Mouse (Mus musculus) urinary bladder, adult 2 months (tissue): ENCODE measurements around the gene Olfr971. TPM values are rescaled to one million over a fixed set of nuclear protein-coding genes. Genes with fewer than 3 reads are reported as not detected.
"Not testable (repeated sequence)": the region's sequence is repeated elsewhere in the genome, so short reads cannot be mapped to it uniquely, and the experiment has no call there.

Source experiments
- DNase-seq: peaks from one replicate; pipeline ENCODE4 v3.0.0; 2022; ENCODE audit warnings: low spot score
- polyA plus RNA-seq: library from polyadenylated mRNA; depleted of rRNA; stranded (reverse); fragments of >200 nt; gene quantifications from 2 replicates; pipeline ENCODE4 v1.2.3, GENCODE M21; 2012; rRNA removed

The Olfr971 gene
- not detected in 2 replicates for polyA plus RNA-seq

DNA sequence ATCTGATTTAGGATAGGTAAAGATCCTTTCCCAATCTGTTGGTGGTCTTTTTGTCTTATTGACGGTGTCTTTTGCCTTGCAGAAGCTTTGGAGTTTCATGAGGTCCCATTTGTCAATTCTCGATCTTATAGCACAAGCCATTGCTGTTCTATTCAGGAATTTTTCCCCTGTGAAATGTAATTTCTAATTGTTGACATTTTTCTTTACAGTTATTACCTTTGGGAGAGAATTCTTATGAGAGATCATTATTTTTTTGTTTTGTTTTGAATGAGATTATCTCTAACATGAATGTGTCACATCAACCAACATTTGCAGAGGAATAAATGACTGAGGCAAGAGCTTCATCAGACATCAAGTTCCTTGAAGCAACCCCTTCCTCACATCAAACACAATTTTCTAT lies at the start of gene Olfr971:
Olfr971 (plus strand) TSS at position 301 of the 400 bp plus-strand sequence.
- not testable (repeated sequence) for DNase-seq

DNA sequence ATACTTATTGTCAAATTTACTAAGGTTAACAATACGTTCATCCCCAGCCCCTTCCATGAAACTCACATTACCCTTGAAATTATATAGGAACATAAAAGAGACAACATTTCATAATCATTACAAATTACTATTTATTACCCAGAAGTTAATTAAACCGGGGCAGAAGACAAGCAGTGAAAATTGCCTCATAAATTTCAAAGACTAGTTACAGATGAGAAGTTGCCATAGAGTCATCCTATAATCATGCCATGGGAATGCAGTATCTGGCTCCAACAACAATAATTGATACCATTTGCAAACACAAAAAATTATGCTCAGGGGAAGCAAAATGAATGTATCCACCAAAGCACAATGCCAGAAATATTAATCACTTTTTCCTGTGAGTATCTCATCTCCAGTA lies 46.1 kb upstream of the Olfr971 start, which contains the start of gene Olfr969:
Olfr969 (plus strand) TSS at position 388 of the 400 bp plus-strand sequence.
- no peak for DNase-seq

DNA sequence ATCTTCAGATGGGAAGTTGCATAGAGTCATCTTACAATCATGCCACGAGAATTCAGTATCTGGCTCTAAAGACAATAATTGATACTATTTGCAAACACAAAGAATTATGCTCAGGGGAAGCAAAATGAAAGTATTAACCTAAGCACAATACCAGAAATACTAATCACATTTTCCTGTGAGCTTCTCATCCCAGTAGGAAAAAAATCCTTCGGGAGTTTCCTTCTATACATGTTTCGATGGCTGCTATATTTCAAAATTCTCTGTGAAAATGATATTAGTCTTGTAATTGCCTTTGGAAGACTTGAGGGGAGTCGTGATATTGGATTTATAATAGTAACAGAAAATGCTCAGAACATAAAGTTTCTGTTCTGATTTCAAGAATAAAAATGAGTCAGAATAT lies 28.1 kb upstream of the Olfr971 start, which contains the start of gene Olfr970:
Olfr970 (plus strand) TSS at position 301 of the 400 bp plus-strand sequence.
- no peak for DNase-seq

DNA sequence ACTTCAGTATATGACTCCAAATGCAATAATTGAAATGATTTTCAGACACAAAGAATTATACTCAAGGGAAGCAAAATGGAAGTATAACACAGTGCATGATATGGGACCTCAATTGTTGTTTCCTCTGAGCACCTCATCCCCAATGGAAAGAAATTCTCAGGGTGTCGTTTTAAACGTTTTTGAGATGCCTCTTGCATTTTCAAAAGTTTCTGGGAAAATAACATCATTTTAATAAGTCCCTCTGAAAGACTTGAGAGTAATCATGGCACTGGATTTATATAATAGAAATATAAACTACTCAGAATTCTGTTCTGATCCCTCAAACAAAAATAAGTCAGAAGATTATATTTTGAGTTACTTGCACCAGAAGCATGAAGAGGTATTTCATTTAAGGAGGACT lies 29.4 kb downstream of the Olfr971 start, which contains the start of gene Olfr972:
Olfr972 (plus strand) TSS at position 301 of the 400 bp plus-strand sequence.
- DNase-seq, result no peak

DNA sequence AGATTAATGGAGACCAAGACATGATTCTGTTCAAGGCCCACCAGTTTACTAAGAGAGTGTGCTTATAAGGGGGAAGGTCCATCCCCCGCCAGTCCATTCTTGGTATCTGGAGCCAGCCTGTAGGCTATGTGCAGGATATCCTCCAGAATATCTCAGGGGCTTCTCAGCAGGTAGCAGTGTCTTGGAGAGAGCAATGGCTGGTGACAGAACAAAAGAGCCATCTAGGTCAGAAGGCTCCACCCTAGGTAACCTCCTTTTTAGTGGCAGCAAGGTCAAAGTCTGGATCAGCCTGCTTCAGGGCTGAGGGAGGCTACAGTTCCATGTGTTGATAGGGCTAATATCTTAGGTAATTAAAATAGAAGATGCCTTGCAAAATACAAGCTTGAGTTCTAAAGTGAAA lies 35.3 kb downstream of the Olfr971 start:
- not testable (repeated sequence) for DNase-seq

DNA sequence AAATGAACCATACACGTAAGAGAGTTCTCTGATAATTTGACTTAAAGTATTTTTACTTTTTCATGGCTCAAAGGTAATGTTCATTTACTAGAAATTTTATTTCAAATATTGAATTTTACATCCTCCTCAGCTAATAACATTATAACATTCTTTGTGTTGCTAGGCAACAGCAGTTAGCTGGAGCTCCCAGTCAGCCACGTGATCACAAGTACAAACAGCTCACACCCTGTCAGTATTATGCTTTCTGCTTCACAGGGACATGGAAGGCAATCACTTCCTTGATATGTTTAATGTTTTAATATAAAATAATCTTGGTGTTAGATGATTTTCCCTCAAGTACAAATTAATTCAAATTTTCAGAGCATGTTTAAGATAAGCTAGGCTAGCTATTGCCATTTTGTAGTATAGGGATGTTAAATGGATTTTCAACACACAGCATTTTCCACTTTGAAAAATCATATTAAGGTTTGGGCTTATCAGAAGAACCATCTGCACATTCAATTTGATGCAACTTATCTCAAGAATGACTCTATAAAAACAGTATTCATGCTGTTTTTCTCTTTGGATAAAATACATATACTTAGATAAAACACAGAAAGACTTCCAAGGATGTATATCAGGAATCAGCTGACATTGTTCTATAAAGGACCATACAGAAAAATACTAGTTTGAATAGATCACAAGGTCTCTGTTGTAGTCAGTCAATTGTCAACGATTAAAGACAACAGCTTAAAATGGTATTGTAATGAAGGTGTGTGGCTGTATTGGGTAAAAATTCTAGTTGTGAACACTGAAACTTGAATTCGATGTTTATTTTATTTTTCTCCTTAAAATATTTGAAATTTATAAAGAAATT lies 41.1 kb downstream of the Olfr971 start:
- DNase-seq, result not testable (repeated sequence)

Other genes with a start within 250 kb of the Olfr971 start
- 14.8 and 16.8 TPM in 2 replicates for gene AW551984, start 232.5 kb upstream of the Olfr971 start, polyA plus RNA-seq
- gene Olfr148, start 226.2 kb upstream of the Olfr971 start, polyA plus RNA-seq, result not detected in 2 replicates
- gene Olfr960, start 215.5 kb upstream of the Olfr971 start, polyA plus RNA-seq, result not detected in 2 replicates
- gene Olfr961, start 191.8 kb upstream of the Olfr971 start, polyA plus RNA-seq, result not detected in 2 replicates
- not detected in 2 replicates for gene Olfr963, start 169.7 kb upstream of the Olfr971 start, polyA plus RNA-seq
- gene Olfr149, start 129.8 kb upstream of the Olfr971 start, polyA plus RNA-seq, result not detected in 2 replicates
- gene Olfr965, start 125.5 kb upstream of the Olfr971 start, polyA plus RNA-seq, result not detected in 2 replicates
- gene Olfr150, start 105.9 kb upstream of the Olfr971 start, polyA plus RNA-seq, result not detected in 2 replicates
- not detected in 2 replicates for gene Olfr967, start 90.6 kb upstream of the Olfr971 start, polyA plus RNA-seq
- gene Olfr968, start 53.6 kb upstream of the Olfr971 start, polyA plus RNA-seq, result not detected in 2 replicates
- not detected in 2 replicates for gene Olfr969, start 45.9 kb upstream of the Olfr971 start, polyA plus RNA-seq
- not detected in 2 replicates for gene Olfr970, start 28.0 kb upstream of the Olfr971 start, polyA plus RNA-seq
- gene Olfr972, start 29.5 kb downstream of the Olfr971 start, polyA plus RNA-seq, result not detected in 2 replicates
- gene Olfr229, start 70.5 kb downstream of the Olfr971 start, polyA plus RNA-seq, result not detected in 2 replicates
- gene Olfr974, start 100.6 kb downstream of the Olfr971 start, polyA plus RNA-seq, result not detected in 2 replicates
- gene Olfr975, start 115.2 kb downstream of the Olfr971 start, polyA plus RNA-seq, result not detected in 2 replicates
- gene Olfr976, start 124.3 kb downstream of the Olfr971 start, polyA plus RNA-seq, result not detected in 2 replicates
- not detected in 2 replicates for gene Olfr978, start 155.2 kb downstream of the Olfr971 start, polyA plus RNA-seq
- not detected in 2 replicates for gene Olfr979, start 166.6 kb downstream of the Olfr971 start, polyA plus RNA-seq
- gene Olfr980, start 172.7 kb downstream of the Olfr971 start, polyA plus RNA-seq, result not detected in 2 replicates
- not detected in 2 replicates for gene Olfr981, start 184.6 kb downstream of the Olfr971 start, polyA plus RNA-seq
- gene Olfr982, start 237.0 kb downstream of the Olfr971 start, polyA plus RNA-seq, result not detected in 2 replicates